Mouse (Mus musculus): ENCODE data around the gene Smarca5. TPM values are rescaled to one million over a fixed set of nuclear protein-coding genes. Genes with fewer than 3 reads are reported as not detected.

Smarca5 gene
- polyA plus RNA-seq (2014; fragmentation: Illumina TruSeq; extraction: RNeasy Lipid Tissue Mini Kit (QIAGEN cat#74804); ENCODE audit: low read depth, low replicate concordance): 42.0 TPM

GRCm38 (mm10) chr8:80739155-80739924, at the start of gene Smarca5:
TSS of gene Smarca5 (minus strand) at chr8:80739497.

Other genes starting within 250 kb of the Smarca5 start
- 0.21 TPM for gene Gypa, start 245.7 kb downstream of the Smarca5 start, polyA plus RNA-seq (2014; fragmentation: Illumina TruSeq; extraction: RNeasy Lipid Tissue Mini Kit (QIAGEN cat#74804); ENCODE audit: low read depth, low replicate concordance)
- not detected for gene Frem3, start 128.4 kb downstream of the Smarca5 start, polyA plus RNA-seq (2014; fragmentation: Illumina TruSeq; extraction: RNeasy Lipid Tissue Mini Kit (QIAGEN cat#74804); ENCODE audit: low read depth, low replicate concordance)
- gene Gab1, start 141.0 kb upstream of the Smarca5 start, polyA plus RNA-seq (2014; fragmentation: Illumina TruSeq; extraction: RNeasy Lipid Tissue Mini Kit (QIAGEN cat#74804); ENCODE audit: low read depth, low replicate concordance): 5.6 TPM

Measured in liver, adult 10 weeks (tissue).